Mouse (Mus musculus) gastrocnemius, postnatal 14 days (tissue): ENCODE data around the gene Colec11. TPM values are rescaled to one million over a fixed set of nuclear protein-coding genes. Genes with fewer than 3 reads are reported as not detected.

Experiments used
- DNase-seq: peaks from one replicate; pipeline ENCODE4 v3.0.0; 2021; ENCODE audit warnings: mixed read lengths
- intact Hi-C: fragments of 180-260 bp; cut with DNase I; formaldehyde crosslinking; loops from one replicate; pipeline ENCODE4 v1.15.1; 2025; ENCODE audit warnings: low total_unique reads
- long read RNA-seq, 2 experiments: library from polyadenylated mRNA; stranded (forward); transcript quantifications; one replicate each; pipeline ENCODE4 v2.0.0; 2021
- total RNA-seq, 2 experiments: library from RNA; stranded (reverse); gene quantifications; 2 replicates each; pipeline ENCODE4 v1.2.3; 2021

The Colec11 gene
- 1 to 10 TPM; 1.4 TPM for total RNA-seq
- long read RNA-seq, experiment 1, partial matches to known transcripts: 1 of 1 reads
- long read RNA-seq, experiment 1, other reads (novel, unspliced or antisense): 0 of 1 reads
- long read RNA-seq, experiment 2, partial matches to known transcripts: 0 of 1 reads
- long read RNA-seq, experiment 2, other reads (novel, unspliced or antisense): 0 of 1 reads

GRCm38 (mm10) chr12:28623195-28623594 lies at the start of gene Colec11:
Colec11 (minus strand) TSS chr12:28623377.
- no peak for DNase-seq
- intact Hi-C loops: no loop called here

- intact Hi-C loops: no loop called here
- DNase-seq: no peak
Observed at GRCm38 (mm10) chr12:28667287-28667686, 44.1 kb upstream of the Colec11 start.

- intact Hi-C loops: no loop called here
- DNase-seq: no peak
Observed at GRCm38 (mm10) chr12:28666734-28667133, 43.6 kb upstream of the Colec11 start.

- no peak for DNase-seq
- intact Hi-C loops: no loop called here
Observed at GRCm38 (mm10) chr12:28662628-28663027, 39.5 kb upstream of the Colec11 start.

- intact Hi-C loops: no loop called here
- peak; percentile 90 for DNase-seq
Observed at GRCm38 (mm10) chr12:28649141-28650110, 26.2 kb upstream of the Colec11 start, which contains the start of gene Rnaseh1. Rnaseh1 (plus strand) TSS chr12:28649602.

- no peak for DNase-seq
- intact Hi-C loops: no loop called here
Observed at GRCm38 (mm10) chr12:28638778-28639177, 15.6 kb upstream of the Colec11 start.

- no peak for DNase-seq
- intact Hi-C loops: no loop called here
Observed at GRCm38 (mm10) chr12:28636543-28636942, 13.4 kb upstream of the Colec11 start.

- intact Hi-C loops: no loop called here
- DNase-seq: peak; percentile 90
Observed at GRCm38 (mm10) chr12:28635535-28636476, 12.6 kb upstream of the Colec11 start, which contains the start of gene Rps7. Rps7 (minus strand) TSS chr12:28635953.

GRCm38 (mm10) chr12:28635058-28635534 lies 11.9 kb upstream of the Colec11 start:
- intact Hi-C loops: no loop called here
- DNase-seq: no peak

- intact Hi-C loops: no loop called here
- DNase-seq: no peak
Observed at GRCm38 (mm10) chr12:28628436-28628835, 5.3 kb upstream of the Colec11 start.

GRCm38 (mm10) chr12:28627092-28627491 lies 3.9 kb upstream of the Colec11 start:
- intact Hi-C loops: no loop called here
- no peak for DNase-seq

- DNase-seq: no peak
- intact Hi-C loops: no loop called here
Observed at GRCm38 (mm10) chr12:28625407-28625806, 2.2 kb upstream of the Colec11 start.

GRCm38 (mm10) chr12:28624251-28624650 lies 1.1 kb upstream of the Colec11 start:
- intact Hi-C loops: no loop called here
- no peak for DNase-seq

GRCm38 (mm10) chr12:28622641-28623040 lies 536 bp downstream of the Colec11 start:
- no peak for DNase-seq
- intact Hi-C loops: no loop called here

- intact Hi-C loops: no loop called here
Observed at GRCm38 (mm10) chr12:28622167-28622532, 1.0 kb downstream of the Colec11 start.

GRCm38 (mm10) chr12:28621451-28622166 lies 1.6 kb downstream of the Colec11 start:
- DNase-seq: no peak
- intact Hi-C loops: no loop called here

More at GRCm38 (mm10) chr12:28622167-28622532, 1.0 kb downstream of the Colec11 start:
- no peak for DNase-seq

GRCm38 (mm10) chr12:28617297-28617696 lies 5.9 kb downstream of the Colec11 start:
- no peak for DNase-seq
- intact Hi-C loops: no loop called here

GRCm38 (mm10) chr12:28614401-28614800 lies 8.8 kb downstream of the Colec11 start:
- no peak for DNase-seq
- intact Hi-C loops: no loop called here

- no peak for DNase-seq
- intact Hi-C loops: no loop called here
Observed at GRCm38 (mm10) chr12:28612391-28612790, 10.8 kb downstream of the Colec11 start.
